Mouse (Mus musculus) cerebellum, adult 8-10 months (tissue): ENCODE results near the gene Ubtd2.

ENCODE experiments used
- DNase-seq: peaks from one replicate; pipeline ENCODE4 v3.0.0; 2022

Gene Ubtd2

DNA sequence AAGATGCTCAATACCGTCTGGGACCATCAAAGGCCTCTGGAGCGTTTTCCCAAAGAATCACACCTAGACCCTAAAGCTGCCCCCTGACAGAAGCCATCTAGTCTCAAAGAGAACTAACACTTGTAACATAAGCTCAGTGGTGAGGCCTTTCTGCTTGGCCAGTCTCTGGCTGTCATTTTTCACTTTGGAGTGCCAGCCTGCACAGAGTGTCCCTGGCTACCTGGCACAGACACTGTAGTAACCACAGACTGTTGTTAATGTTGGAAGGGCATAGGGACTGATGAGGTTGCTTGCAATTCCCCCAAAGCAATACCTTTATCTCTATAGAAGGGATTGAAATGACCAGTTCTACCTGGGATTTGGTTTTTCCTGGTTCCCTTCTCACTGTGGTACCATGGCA is 66.1 kb downstream of the Ubtd2 start:
- no peak for DNase-seq

DNA sequence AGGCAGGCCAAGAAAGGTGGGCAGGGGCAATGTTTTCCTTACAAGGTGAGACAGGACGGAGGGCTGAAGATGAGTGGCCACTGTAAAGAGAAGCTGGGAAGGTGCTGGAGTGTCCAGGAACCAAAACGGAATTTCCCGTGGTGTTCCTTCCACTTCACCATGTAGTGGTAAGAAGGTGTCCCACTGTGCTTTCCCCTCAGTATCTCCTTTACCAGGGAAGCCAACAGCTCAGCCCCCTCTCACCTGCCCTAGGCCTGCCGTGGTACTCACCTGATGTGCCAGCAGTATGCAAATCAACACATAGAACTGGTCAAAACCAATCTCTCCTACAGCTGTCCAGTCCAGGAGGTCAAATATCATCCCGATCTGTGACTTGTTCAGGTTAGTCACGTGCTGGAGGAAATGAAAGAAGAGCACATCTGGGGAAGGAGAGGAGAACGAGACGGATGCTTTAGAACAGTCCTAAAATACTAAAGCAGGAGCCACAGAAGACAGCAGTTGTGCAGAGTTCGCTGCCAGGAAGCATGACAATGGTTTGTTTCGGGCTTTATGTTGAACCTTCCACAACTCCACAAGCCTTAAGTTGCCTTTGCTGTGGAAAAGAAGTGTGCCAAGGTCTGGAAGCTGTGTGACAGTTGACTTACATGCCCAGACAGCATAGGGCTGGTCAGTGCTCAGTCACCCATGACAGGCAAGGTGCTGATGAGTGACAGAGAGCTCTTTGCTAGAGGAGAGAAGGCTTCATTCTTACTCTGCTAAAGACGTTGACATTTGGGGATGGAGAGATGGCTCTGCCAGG is 69.2 kb downstream of the Ubtd2 start:
- DNase-seq, result no peak

DNA sequence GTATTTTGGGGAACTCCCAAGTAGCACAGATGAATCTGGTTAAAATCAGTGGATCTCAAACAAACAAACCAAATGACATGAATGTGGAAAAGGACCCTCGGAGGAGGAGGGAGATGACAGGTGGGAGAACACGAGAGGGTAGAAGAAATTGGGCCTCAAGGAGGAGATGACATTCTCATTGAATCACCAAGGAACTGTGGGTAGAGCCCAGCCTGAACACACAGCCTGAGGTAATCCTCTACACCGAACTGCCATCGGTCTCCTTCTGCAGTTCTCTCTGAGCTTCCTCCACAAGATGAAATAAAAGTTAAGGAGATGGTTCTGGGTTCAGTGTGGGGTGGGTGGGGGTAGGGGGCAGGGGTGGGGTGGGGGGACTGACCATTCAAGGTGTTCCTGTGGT is 71.8 kb downstream of the Ubtd2 start:
- no peak for DNase-seq

DNA sequence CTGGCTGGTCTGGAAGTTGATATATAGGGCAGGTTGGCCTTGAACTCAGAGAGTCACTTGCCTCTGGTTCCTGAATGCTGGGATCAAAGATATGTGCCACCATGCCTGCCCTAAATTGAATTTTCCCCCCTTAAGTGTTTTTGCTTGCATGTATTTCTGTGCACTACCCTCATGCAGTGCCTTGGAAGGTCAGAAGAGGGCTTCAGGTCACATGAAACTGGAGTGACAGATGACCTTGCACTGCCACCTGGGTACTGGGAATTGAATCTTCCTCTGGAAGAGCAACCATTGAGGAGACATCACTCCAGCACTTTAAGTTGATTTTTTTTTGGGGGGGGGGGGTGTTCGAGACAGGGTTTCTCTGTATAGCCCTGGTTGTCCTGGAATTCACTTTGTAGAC is 75.0 kb downstream of the Ubtd2 start:
- DNase-seq, result no peak

DNA sequence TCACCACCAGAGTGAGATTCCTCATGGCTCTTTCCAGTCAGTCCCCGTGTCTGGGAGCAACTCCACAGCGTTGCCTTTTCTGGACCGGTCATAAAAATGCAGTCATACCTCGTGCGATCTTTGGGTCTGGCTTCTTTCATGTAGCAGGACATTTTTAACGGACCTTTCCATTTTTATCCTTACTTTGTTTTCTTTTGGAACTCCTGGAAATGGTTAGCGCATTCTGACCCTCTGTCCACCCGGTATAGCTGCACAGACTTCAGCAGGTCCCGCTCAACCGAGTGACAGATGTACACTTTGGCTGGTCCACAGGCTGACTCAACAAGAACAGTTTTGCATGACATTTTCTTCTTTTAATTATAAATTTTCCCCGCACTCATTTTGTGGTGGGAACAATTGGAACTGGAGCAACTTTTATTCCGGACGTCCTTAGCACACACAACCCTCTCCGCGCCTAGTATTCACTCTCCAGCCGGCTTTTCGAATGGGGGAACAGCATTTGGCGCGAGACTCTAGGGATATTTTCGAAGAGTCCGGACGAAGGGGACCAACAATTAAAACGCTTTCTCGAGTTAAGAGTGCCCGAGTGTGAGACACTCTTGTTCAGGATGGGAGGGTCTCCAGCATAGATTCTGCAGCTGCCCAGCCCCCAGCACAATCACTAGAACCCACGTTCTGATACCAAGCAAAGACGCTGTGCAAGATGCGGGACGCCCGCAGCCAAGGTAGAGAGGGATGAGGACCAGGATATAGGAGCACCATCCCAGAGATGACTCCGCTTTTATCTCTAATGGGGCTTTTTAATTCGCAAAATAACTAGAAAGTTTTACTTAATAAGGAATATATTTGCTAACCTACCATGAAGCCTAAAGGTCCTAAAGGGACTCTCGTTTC is 76.9 kb downstream of the Ubtd2 start, which contains the start of gene Efcab9:
Gene Efcab9 (minus strand): TSS at position 211 of the 894 bp plus-strand sequence.
- no peak for DNase-seq

DNA sequence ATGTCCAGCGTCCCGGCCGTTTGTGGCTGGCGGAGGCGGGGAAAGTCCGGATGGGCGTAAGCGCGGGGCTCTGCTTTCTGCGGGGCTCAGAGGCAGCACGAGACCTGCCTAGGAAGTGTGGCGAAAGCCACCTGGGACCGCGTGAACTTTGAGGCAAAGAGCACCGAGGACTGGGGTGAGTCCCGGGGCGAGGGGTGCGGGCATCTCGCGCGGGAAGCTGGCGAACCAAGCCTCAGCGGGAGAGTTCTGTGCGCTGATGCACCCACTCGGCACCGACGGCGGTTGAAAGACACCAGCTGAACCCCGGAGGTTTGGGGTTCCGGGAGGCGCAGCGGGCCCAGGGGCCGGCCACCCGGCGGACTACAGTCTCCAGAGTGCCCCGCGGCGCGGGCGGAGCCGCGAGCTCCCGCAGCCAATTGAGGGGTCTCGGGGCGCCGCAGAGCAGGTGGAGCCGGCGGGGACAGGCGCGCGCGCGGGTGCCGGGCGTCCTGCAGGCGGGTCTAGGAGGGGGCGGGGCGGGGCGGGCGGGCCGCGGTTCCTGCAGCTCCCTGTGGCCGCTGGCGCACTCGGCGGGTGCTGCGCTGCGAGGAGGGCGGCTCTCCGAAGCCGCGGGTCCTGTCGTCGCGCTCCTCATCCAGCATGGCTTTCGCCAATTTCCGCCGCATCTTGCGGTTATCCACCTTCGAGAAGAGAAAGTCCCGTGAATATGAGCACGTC is 77.8 kb downstream of the Ubtd2 start, which contains the start of gene Stk10:
Gene Stk10 (plus strand): TSS at position 541 of the 717 bp plus-strand sequence.
- DNase-seq, result peak; percentile 86

DNA sequence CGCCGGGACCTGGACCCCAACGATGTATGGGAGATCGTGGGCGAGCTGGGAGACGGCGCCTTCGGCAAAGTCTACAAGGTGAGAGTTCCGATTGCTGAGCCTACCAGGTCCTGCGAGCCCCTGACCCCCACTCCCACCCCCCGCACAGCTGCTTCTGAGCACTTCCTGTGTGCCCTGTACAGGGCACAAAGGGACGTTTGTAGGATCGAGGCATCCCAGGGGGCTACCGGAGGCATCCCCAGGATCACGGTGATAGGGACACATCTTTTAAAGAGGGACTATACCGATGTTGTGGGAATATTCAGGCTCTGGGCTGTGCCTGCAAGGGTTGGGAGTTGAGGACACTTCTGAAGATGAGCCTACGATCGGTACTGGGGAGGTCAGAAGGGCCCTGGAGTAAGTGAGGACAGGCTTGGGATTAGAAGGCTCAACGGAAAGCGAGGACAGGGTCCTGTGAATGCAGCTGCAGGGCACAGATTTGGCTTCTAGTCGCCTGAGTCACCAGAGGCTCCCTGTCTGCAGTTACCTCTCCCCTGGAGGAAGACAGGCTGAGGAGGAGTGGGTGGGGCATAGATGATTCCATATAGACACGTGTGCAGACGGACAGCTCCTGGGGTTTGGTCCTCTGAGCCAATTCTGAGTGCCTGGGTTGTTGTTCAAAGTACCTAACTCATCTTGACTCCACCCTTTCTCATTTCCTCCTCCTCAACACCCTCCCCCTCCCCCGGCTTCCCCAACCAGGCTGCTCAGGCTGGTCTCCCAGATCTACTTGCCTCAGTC is 78.5 kb downstream of the Ubtd2 start:
- no peak for DNase-seq

DNA sequence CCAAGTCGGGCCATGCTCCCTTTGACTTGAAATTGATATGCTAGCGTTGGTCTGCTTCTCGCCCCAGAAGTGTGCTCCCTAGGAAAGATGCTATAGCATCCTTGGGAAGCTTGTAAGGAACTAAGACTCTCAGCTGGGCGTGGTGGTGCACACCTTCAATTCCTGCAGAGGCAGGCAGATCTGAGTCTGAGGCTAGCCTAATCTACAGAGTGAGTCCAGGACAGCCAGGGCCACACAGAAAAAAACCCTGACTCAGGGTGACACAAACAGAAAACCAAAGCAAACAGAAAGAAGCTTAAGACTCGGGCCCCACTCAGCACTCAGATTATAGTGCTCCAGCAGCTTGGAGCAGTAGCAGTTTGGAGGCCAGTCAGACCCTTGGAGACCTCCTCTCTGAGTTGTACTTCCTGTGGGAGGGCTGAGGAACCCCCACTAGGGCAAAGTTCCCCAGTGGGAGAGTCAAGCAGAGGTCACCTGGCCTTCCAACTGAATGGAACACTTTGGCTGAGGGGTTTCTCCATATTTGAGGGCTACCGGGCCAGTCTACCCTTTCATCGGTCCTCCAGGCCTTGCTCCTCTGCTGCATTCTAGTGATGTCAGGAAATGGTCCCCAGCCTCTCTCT is 79.4 kb downstream of the Ubtd2 start:
- DNase-seq, result no peak

DNA sequence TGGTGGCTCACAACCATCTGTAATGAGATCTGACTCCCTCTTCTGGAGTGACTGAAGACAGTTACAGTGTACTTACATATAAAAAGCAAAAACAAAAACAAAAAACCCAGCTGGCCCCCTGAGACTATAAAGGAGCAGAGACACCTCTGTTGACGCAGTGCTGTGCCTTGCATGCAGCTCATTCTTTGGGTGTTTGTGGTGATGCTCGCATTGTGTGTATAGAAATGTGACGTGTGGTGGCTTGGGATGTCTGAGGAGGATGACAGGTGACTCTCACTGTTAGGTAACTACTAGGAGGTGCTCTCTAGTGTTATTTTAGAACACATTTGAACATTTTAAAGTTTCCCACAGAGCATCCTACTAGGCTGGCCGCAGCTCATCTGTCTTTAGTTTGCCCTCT is 80.5 kb downstream of the Ubtd2 start:
- no peak for DNase-seq

DNA sequence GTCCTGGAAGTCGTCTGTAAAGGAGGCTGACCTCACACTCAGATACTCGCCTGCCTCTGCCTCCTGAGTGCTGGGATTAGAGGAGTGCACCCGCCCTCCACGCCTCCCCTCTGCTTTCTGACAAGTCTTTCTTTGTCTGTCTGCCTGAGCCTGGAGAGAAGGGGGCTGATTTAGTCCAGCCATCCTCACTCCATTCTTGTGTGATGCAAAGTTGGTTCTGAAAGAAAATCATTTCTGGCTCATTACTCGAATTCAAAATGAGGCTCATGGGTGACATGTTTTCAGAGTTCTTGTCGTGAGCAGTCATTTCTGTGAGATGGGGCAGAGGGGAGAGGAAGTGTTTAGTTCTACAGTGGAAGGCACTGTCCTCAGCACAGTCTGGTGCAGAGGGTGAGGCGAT is 81.8 kb downstream of the Ubtd2 start:
- DNase-seq, result no peak

DNA sequence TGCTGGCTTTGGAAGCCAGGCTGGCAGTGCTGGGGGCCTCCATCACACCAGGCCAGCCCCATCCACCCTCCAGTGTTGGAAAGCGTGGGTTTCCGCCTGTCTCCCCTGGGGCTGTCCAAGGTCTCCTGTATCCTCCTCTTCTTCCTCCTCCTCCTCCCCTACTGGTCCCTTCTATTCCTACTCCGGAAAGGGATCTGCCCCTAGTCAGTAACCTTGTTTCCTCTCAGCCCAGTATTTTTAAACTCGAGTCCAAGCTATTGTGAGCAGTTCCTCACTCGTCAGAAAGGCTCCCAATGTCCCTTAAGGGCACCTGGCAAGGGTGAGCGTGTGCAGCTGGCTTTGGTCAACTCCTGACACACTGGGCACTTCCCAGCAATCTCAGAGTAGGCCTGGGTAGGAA is 83.3 kb downstream of the Ubtd2 start:
- no peak for DNase-seq

DNA sequence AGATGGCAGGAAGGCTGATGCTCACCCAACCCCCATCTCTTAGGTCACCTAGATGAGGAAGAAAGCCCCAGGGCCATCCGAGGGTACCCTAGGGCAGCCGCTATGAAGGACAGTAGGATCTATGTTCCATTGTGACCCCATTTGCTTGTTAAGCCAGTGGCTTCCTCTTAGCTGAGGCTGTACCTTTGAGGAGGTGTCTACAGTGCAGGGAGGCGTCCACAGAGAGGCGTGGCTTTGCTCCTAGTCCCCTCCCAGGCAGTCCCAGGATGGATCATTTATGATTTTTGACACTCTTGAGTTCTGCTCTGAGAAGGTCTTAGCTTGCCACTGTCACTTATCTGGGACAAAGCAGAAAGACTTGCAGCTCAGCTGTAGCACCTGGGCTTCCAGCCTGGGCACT is 83.7 kb downstream of the Ubtd2 start:
- no peak for DNase-seq

DNA sequence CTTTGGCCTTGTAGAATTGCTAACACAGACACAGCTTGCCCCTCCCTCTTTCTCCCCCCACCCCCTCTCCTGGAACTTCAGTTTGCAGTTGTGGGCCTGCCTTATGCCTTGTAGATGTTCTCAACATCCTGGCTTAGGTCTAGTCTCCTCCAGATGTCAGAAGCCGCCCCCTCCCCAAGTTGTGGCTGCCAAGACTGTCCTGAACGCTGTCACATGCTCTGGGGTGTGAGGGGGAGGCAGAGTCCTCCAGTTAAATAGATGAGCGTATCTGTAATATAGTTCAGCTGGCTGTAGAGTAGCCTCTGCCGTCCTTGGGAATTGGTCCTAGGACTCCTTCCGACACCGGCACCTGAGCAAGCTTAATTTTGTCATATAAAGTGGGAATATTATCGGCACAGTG is 84.5 kb downstream of the Ubtd2 start:
- DNase-seq, result no peak

DNA sequence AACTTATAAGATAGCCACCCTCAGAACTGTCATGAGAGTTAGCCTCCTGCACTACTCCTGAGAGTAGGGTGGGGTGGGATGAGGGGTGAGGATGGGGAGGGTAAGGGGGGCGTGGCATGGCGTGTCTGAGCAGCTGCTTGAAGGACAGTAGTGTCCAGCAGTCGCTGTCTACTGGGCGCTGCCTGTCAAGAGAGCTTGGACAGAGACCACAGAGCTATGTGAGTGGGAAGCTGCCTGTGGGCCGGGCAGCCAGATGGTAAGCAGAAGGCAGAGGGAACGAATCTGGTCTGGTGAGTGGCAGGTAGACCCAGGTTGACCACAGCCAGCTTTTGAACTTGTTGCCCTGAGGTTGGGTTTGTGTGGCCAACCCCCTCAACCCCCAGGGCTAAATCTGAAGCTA is 85.3 kb downstream of the Ubtd2 start:
- no peak for DNase-seq

DNA sequence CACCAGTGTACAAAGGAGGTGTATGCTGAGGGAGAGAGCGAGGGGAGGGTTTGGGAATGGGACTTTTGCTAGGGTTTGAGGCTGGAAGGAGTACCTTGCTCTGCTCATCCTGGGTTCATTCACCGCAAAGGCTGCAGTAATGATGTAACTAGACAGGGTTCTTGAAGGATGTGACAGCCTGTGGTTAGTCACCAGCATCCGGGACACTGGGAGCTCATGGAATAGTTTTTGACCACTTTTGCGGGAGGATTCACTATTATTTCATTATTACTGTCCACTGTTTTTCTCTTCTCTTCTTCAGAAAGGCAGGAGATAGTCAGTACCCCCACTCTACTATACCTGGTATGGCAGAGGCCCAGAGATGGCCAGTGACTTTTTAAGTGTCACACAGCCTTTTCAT is 87.0 kb downstream of the Ubtd2 start:
- DNase-seq, result no peak

DNA sequence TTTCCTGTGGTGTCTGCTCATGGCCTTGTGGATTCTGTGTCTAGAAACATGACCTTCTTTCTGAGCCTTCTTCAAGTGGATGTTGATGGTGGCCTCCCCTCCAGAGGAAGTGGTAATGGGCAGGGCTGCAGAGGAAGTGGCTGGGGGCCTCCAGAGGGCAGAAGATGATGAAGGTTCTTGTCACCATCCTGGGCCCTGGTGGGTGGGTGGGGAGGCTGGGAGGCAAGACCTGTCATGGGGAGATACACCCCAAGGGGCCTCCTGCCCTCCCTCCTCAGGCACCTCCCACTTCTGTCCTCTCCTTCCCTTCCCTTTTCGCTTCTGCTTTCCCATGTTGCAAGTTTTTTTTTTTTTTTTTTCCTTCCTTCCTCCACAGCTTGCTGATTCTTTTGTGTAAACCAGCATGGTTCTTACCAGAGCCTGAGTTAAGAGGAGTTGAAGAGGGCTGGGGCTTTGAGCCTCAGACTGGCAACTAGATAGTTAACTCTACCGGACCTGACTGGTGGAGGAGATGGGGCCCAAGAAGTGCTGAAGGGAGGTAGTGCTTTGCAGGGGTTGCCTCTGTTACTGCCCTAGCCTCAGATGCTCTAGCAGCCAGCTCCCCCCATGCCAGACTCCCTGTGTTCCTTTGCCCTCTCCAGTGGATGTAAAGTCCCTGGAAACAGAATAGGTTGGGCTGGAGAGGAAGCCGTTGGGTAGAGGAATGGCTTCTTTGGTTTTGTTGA is 87.7 kb downstream of the Ubtd2 start:
- DNase-seq, result no peak

DNA sequence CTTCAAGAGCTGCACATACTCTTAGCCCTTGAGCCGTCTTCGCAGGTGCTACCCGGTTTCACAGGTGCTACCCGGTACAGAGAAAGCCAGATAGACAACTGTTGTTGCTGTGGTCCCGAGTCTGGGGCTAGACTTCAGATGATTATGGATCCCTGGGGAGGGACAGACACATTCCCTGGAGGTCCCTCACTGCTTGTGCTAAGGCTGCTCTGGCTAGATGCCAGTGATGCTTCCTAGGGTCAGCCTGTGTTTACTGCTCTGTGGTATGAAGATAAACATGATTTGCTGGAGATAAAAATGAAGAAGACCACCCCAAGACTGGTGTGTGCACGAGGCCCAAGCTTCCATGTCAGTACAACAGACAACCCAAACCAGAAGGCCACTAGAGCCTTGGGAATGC is 88.9 kb downstream of the Ubtd2 start:
- no peak for DNase-seq

DNA sequence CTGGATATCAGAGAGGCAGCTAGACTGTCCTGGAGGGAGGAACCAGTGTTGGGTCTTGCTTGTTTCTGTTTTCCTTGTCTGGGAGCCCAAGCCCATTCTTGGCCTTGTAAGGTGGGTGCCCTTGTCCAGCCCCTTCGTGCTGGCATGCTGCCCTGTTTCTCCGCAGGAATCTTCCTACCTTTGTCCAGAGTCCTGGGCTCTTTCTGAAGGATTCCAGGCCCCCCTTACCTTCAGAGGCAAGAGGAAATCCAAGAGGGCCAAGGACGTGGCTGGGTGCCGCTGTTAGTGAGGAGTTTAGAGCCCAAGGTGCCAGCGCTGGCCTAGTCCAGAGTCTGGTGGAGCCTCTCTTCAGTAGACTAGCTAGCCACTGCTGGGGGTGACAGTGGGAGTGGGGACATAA is 89.3 kb downstream of the Ubtd2 start:
- DNase-seq, result no peak

DNA sequence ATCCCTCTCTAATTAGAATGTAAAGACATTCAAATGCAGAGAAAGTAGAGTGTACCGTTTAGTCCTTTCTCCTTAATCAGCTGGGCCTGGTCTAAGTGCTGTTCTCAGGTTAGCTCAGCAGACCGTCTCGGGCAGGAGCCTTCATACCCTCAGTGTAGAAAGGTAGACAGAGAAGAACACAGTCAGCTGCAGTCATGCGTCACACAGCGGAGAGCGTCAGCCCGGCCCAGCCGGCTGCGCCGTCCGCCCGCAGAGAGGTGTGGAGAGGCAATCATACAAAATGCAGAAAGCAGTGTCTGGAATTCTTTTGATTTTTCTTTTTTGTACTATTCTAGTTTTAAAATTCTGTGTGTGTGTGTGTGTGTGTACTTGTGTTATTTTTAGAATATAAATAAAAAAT is 90.4 kb downstream of the Ubtd2 start:
- DNase-seq, result no peak

DNA sequence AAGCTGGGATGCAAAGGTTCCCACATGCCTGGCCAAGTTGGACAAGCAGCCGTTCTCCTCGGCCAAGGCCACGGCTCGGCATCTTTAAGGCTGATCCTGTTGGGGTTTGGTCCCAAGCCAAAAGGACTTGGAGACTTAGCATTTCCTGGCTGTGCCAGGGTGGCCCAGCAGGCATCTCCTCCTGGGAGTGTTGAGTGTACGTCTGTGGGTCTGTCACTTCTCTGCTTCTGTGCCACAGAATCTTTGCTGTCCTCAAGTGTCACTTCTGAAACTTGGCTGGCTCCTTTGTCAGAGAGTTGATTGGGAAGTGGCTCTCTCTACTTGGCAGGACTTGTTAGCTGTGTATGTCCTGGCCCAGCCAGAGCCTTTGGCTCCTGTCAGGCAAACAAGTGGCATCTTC is 91.3 kb downstream of the Ubtd2 start:
- DNase-seq, result peak; percentile 79

DNA sequence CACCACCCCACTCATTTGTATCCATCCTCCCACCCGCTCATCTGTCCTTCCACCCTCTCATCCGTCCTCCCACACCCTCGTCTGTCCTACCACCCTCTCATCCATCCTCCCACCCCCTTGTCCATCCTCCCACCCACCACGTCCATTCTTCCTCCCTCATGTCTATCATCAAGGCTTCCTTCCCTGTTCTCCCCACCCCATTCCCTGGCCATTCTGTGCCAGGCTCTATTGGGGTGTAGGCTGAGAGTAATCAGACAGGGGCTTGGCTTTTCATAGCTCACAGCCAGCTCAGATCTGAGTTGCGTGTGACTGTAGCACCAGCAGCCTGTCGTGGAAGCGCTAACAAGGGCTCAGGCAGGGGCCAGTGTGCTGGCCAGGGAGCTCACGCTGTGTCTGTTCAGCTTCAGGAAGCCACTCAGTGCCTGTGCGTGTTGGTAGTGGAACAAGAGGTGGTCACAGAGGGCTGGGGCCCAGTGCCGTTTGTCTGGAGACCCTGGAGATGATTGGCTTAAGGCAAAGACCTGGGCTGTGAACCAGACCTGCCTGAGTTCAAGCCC is 92.3 kb downstream of the Ubtd2 start:
- no peak for DNase-seq
